Mouse (Mus musculus) gonadal fat pad, adult 2 months (tissue): ENCODE data around the gene F8a. TPM values are rescaled to one million over a fixed set of nuclear protein-coding genes. Genes with fewer than 3 reads are reported as not detected.
"Not testable (repeated sequence)": the region's sequence is repeated elsewhere in the genome, so short reads cannot be mapped to it uniquely, and the experiment has no call there.

ENCODE experiments used
- DNase-seq: peaks from one replicate; pipeline ENCODE4 v3.0.0-alpha.2; 2012; ENCODE audit warnings: low read depth
- polyA plus RNA-seq: library from polyadenylated mRNA; depleted of rRNA; stranded (reverse); fragments of >200 nt; gene quantifications from 2 replicates; pipeline ENCODE4 v1.2.3, GENCODE M21; 2012; rRNA removed

Gene F8a
- polyA plus RNA-seq, result 7.2 and 12.1 TPM in 2 replicates

DNA sequence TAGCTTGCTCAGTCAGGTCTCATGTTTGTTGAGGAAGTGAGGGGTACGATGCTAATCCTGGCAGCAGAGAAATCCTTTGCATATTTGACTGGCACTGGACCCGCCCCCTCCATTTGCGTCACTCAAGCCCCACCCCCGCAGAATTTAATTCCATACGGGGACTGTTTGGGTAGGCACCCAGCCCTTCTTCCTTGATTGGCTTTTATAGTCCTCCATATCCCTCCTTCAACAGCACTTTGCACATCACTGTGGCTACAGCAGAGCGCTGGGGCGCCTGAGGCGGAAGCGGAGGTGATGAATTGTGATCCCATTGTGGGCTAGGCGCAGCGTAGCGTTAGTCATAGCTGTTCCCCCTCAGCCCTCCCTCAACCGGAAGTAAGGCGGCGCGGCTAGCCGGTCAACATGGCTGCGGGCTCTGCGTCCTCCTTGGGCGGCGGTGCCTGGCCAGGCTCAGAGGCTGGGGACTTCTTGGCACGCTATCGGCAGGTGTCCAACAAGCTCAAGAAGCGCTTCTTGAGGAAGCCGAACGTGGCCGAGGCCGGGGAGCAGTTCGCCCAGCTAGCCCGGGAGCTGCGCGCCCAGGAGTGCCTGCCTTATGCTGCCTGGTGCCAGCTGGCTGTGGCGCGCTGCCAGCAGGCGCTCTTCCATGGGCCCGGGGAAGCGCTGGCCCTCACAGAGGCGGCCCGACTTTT lies at the start of gene F8a:
TSS of gene F8a (plus strand) at position 378 of the 692 bp plus-strand sequence.
- DNase-seq, result no peak

- not testable (repeated sequence) for DNase-seq
Measured at GRCm38 (mm10) chrX:73191934-73192333, 36.2 kb upstream of the F8a start, which contains the start of gene Xlr3b. Gene Xlr3b, plus strand, starts transcription at chrX:73192207.

GRCm38 (mm10) chrX:73213819-73214564 lies 14.1 kb upstream of the F8a start, which contains the start of gene Xlr4b:
Gene Xlr4b, plus strand, starts transcription at chrX:73214333.
- not testable (repeated sequence) for DNase-seq

DNA sequence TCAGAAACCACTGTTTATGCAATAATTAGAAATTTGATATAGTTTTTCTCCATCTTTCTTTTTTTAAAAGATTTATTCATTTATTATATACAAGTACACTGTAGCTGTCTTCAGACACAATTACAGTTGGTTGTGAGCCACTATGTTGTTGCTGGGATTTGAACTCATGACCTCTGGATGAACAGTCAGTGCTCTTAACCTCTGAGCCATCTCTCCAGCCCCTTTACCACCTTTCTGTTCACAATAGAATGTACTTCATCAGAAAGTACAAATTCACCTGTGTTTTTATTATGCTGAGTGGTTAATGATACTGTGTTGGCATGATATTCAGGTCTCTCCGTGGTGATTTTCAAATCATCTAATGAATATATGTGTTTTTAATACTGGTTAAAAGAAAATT lies 2.7 kb upstream of the F8a start:
- DNase-seq, result no peak

DNA sequence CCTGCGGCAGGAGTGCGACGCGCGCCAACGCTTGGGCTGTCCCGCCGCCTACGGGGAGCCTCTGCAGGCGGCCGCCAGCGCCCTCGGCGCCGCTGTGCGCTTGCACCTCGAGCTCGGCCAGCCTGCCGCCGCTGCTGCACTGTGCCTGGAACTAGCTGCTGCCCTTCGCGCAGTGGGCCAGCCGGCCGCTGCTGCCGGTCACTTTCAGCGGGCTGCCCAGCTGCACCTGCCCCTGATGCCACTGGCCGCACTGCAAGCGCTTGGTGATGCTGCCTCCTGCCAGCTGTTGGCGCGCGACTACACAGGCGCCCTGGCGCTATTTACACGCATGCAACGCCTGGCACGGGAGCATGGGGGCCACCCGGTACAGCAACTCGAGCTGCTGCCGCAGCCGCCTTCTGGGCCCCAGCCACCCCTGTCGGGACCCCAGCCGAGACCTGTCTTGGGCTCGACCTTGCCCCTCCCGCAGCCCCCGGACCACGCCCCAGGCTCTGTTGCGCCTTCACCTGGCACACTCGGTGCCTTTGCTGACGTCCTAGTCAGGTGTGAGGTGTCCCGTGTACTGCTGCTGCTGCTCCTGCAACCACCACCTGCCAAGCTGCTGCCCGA lies 619 bp downstream of the F8a start:
- no peak for DNase-seq

GRCm38 (mm10) chrX:73229288-73229687 lies 1.2 kb downstream of the F8a start:
- no peak for DNase-seq

DNA sequence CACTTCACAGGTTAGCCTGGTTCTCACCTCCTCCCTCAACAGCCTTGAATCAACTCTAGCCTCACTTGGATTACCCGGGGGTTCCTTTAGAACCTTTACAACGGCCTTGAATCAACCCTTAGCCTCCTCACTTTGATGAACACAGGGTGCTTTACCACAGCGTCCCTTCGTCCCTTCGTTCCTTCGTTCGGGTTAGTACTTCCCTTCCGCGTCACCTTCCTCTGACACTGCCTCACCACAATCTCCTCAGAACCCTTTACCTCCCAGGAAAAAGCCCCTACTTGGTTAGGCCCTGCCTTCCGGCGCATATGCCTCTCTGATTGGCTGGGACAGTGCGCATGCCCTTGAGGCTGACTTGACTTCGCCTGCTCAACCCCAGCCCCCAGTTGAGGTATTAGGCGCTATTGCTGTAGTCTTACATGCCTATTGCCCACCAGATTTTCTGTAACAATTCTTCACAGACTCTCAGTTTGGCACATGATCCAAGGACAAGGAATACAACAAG lies 14.8 kb downstream of the F8a start, which contains the start of gene Xlr4c:
TSS of gene Xlr4c (minus strand) at position 310 of the 505 bp plus-strand sequence.
- not testable (repeated sequence) for DNase-seq

DNA sequence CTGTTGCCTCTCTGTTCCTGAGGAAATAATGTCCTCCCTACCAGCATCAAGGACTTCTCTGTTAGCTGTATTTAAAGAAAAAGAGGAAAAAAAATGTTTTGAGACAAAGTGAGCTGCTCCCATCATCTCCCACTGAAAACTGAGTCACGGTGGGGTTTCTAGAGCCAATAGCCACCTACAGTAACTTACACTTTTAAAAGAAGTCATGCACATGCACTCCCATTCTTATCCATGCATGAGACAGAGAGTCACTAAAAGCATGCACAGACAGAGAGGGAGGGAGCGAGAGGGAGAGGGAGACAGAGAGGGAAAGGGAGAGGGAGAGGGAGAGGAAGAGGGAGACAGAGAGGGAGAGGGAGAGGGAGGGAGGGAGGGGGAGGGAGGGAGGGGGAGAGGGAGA lies 34.3 kb downstream of the F8a start:
- not testable (repeated sequence) for DNase-seq

GRCm38 (mm10) chrX:73265270-73265669 lies 37.2 kb downstream of the F8a start, which contains the start of gene Xlr3c:
Gene Xlr3c, minus strand, starts transcription at chrX:73265390.
- not testable (repeated sequence) for DNase-seq

Other genes with a start within 250 kb of the F8a start
- 157 and 194 TPM in 2 replicates for gene Zfp185, start 241.0 kb upstream of the F8a start, polyA plus RNA-seq
- gene Pnma5, start 191.2 kb upstream of the F8a start, polyA plus RNA-seq, result not detected in 2 replicates
- 0.03 TPM in 1 of 2 replicates, not detected in the other for gene Pnma3, start 163.5 kb upstream of the F8a start, polyA plus RNA-seq
- gene Xlr4a, start 145.8 kb upstream of the F8a start, polyA plus RNA-seq, result 2.1 and 4.6 TPM in 2 replicates
- gene Xlr3a, start 131.2 kb upstream of the F8a start, polyA plus RNA-seq, result 1.7 and 2.3 TPM in 2 replicates
- gene Gm14685, start 111.2 kb upstream of the F8a start, polyA plus RNA-seq, result 1.00 and 1.9 TPM in 2 replicates
- gene Xlr5b, start 79.5 kb upstream of the F8a start, polyA plus RNA-seq, result not detected in 2 replicates
- 0.35 and 0.55 TPM in 2 replicates for gene DXBay18, start 78.8 kb upstream of the F8a start, polyA plus RNA-seq
- gene Spin2d, start 51.3 kb upstream of the F8a start, polyA plus RNA-seq, result not detected in 2 replicates
- 1.2 and 1.4 TPM in 2 replicates for gene Xlr3b, start 36.1 kb upstream of the F8a start, polyA plus RNA-seq
- gene Xlr4b, start 14.0 kb upstream of the F8a start, polyA plus RNA-seq, result 0.63 and 1.0 TPM in 2 replicates
- gene Xlr4c, start 14.8 kb downstream of the F8a start, polyA plus RNA-seq, result 0.81 and 1.4 TPM in 2 replicates
- 0.18 and 0.31 TPM in 2 replicates for gene Xlr3c, start 37.1 kb downstream of the F8a start, polyA plus RNA-seq
- not detected in 2 replicates for gene Xlr5a, start 64.7 kb downstream of the F8a start, polyA plus RNA-seq
- not detected in 2 replicates for gene Xlr5c, start 64.7 kb downstream of the F8a start, polyA plus RNA-seq
- not detected in 2 replicates for gene Gm45015, start 108.5 kb downstream of the F8a start, polyA plus RNA-seq
- 20.4 and 22.8 TPM in 2 replicates for gene Zfp275, start 114.3 kb downstream of the F8a start, polyA plus RNA-seq
- gene Gm18336, start 170.4 kb downstream of the F8a start, polyA plus RNA-seq, result 0.08 and 0.14 TPM in 2 replicates
- gene Zfp92, start 182.8 kb downstream of the F8a start, polyA plus RNA-seq, result 0.09 and 0.12 TPM in 2 replicates
- gene Trex2, start 207.1 kb downstream of the F8a start, polyA plus RNA-seq, result 3.7 and 5.0 TPM in 2 replicates
- gene Haus7, start 230.8 kb downstream of the F8a start, polyA plus RNA-seq, result 16.0 and 22.5 TPM in 2 replicates